Mouse (Mus musculus) layer of hippocampus, postnatal 36 days (tissue): ENCODE results near the gene Ranbp3. TPM values are rescaled to one million over a fixed set of nuclear protein-coding genes. Genes with fewer than 3 reads are reported as not detected.

Experiments used
- DNase-seq, 2 experiments: peaks; one replicate each; pipeline ENCODE4 v3.0.0; 2022
- total RNA-seq, 2 experiments: library from RNA; stranded (reverse); gene quantifications; 2 replicates each; pipeline ENCODE4 v1.2.3; 2021

Gene Ranbp3
- total RNA-seq, 2 experiments from 2014 or later = 86.7 to 88.3 TPM

GRCm38 (mm10) chr17:56727029-56727649 is 54.0 kb downstream of the Ranbp3 start:
- DNase-seq = no peak

- DNase-seq = no peak
Observed at GRCm38 (mm10) chr17:56727659-56728058, 54.6 kb downstream of the Ranbp3 start.

- no peak for DNase-seq
Observed at GRCm38 (mm10) chr17:56728117-56728516, 55.0 kb downstream of the Ranbp3 start.

GRCm38 (mm10) chr17:56729151-56729550 is 56.1 kb downstream of the Ranbp3 start:
- no peak for DNase-seq

- no peak for DNase-seq
Observed at GRCm38 (mm10) chr17:56729656-56730055, 56.6 kb downstream of the Ranbp3 start.

- no peak for DNase-seq
Observed at GRCm38 (mm10) chr17:56736534-56736933, 63.4 kb downstream of the Ranbp3 start.

- DNase-seq = no peak
Observed at GRCm38 (mm10) chr17:56738221-56738620, 65.1 kb downstream of the Ranbp3 start.

GRCm38 (mm10) chr17:56740118-56740787 is 67.2 kb downstream of the Ranbp3 start:
- no peak for DNase-seq

GRCm38 (mm10) chr17:56740788-56741160 is 67.7 kb downstream of the Ranbp3 start:
- DNase-seq = no peak

- no peak for DNase-seq
Observed at GRCm38 (mm10) chr17:56744173-56744572, 71.1 kb downstream of the Ranbp3 start.

GRCm38 (mm10) chr17:56751404-56752072 is 78.4 kb downstream of the Ranbp3 start:
- no peak for DNase-seq

- DNase-seq = no peak
Observed at GRCm38 (mm10) chr17:56753452-56753851, 80.4 kb downstream of the Ranbp3 start.

- no peak for DNase-seq
Observed at GRCm38 (mm10) chr17:56754271-56755185, 81.4 kb downstream of the Ranbp3 start.

GRCm38 (mm10) chr17:56756703-56757399 is 83.8 kb downstream of the Ranbp3 start:
- DNase-seq = no peak

- peak; percentile 60 to 70 for DNase-seq
Observed at GRCm38 (mm10) chr17:56757416-56758123, 84.5 kb downstream of the Ranbp3 start, which contains the start of gene Nrtn. Gene Nrtn, minus strand, starts transcription at chr17:56757530.

GRCm38 (mm10) chr17:56758132-56758531 is 85.0 kb downstream of the Ranbp3 start:
- DNase-seq = peak; percentile 54 to 56

GRCm38 (mm10) chr17:56759261-56759660 is 86.2 kb downstream of the Ranbp3 start:
- no peak for DNase-seq

GRCm38 (mm10) chr17:56761077-56761476 is 88.0 kb downstream of the Ranbp3 start:
- DNase-seq = no peak
